In genomic region chr12:112596891-112597500, GRCm38 (mm10) we compare ENCODE assay signal across 15 mouse cellular contexts. TPM values are rescaled to one million over a fixed set of nuclear protein-coding genes. Genes with fewer than 3 reads are reported as not detected.
DNase-seq lines count a peak whose midpoint lies in the region; ATAC-seq and TF ChIP-seq lines count a peak whose summit lies in the region.
"Had no signal": no experiment of that assay in that cellular context is flagged by ENCODE, and none has a peak within 500 bp of the region (broad histone marks: within the 10 kb centered on the region; RNA-seq: fewer than 3 reads in every experiment).

No protein-coding gene starts in this region.

- H3K27ac ChIP-seq in layer of hippocampus, adult 2 months: peak overlapping the region; percentile 75; the same call in 1 of the 2 replicates
- H3K27ac ChIP-seq in olfactory bulb, adult 2 months (ENCODE audit: insufficient read depth, low read depth, low read length): peak overlapping the region; percentile 9
- H3K27ac ChIP-seq: forebrain, embryonic 12.5 days; heart, embryonic 15.5 days; hindbrain, embryonic 10.5 days; hindbrain, embryonic 14.5 days; intestine, embryonic 15.5 days had no signal

- TF ChIP-seq POLR2A in olfactory bulb, adult 2 months (IDR thresholded peaks at IDR 0.05; ENCODE audit: insufficient read depth, low read depth, low read length): no peak

- H3K9me3 ChIP-seq in megakaryocyte, embryonic 14.5 days: no peaks in the 10 kb centered on the region
- H3K9me3 ChIP-seq: embryonic facial prominence, embryonic 15.5 days; forebrain, embryonic 12.5 days; heart, embryonic 15.5 days; hindbrain, embryonic 10.5 days; intestine, embryonic 15.5 days had no signal

- WGBS in olfactory bulb, adult 2 months: 46% methylated on average over 14 of the region's 14 CpGs

- no peak for ATAC-seq in megakaryocyte, adult 5-6 weeks (ENCODE audit: poor library complexity, severe bottlenecking)
- ATAC-seq in erythroblast, adult 5-6 weeks (replicated peaks; ENCODE audit: low FRiP score, poor library complexity, severe bottlenecking): no peak
- ATAC-seq: forebrain, embryonic 16.5 days; intestine, embryonic 15.5 days had no signal

- H3K4me1 ChIP-seq in megakaryocyte, embryonic 14.5 days: peaks cover 100% of the 10 kb centered on the region
- peaks cover 78% of the 10 kb centered on the region for H3K4me1 ChIP-seq in olfactory bulb, adult 2 months (ENCODE audit: control insufficient read depth, insufficient read depth, low read length)

- H3K27me3 ChIP-seq in megakaryocyte, embryonic 14.5 days (replicated peaks): no peaks in the 10 kb centered on the region
- H3K27me3 ChIP-seq: embryonic facial prominence, embryonic 15.5 days; forebrain, embryonic 12.5 days; intestine, embryonic 15.5 days had no signal

- no peak for DNase-seq in layer of hippocampus, adult 2 months (ENCODE audit: low spot score in 2 of 2)
- no peak for DNase-seq in layer of hippocampus, adult 18-20 months (ENCODE audit: low spot score in 2 of 2)
- peak; percentile 63 for DNase-seq in brain, adult 2 months (ENCODE audit: low read depth, low spot score)
- DNase-seq: cerebellum, adult 9-10 months had no signal

- TF ChIP-seq CTCF in layer of hippocampus, adult 2 months (conservative IDR thresholded peaks at IDR 0.05): no peak
- no peak for TF ChIP-seq CTCF in olfactory bulb, adult 2 months (IDR thresholded peaks at IDR 0.05; ENCODE audit: insufficient read depth, low read depth, low read length)

- H3K4me3 ChIP-seq in layer of hippocampus, adult 2 months: no peak overlapping the region
- peak overlapping the region; percentile 84 for H3K4me3 ChIP-seq in megakaryocyte, embryonic 14.5 days (replicated peaks)
- H3K4me3 ChIP-seq in olfactory bulb, adult 2 months (ENCODE audit: insufficient read depth, low read depth, low read length): no peak overlapping the region
- H3K4me3 ChIP-seq: embryonic facial prominence, embryonic 15.5 days; forebrain, embryonic 12.5 days; heart, embryonic 15.5 days; hindbrain, embryonic 10.5 days; intestine, embryonic 15.5 days had no signal

- H3K36me3 ChIP-seq in megakaryocyte, embryonic 14.5 days (replicated peaks; ENCODE audit: low read length): peaks cover 94% of the 10 kb centered on the region
- H3K36me3 ChIP-seq: forebrain, embryonic 12.5 days; heart, embryonic 15.5 days; hindbrain, embryonic 10.5 days; intestine, embryonic 15.5 days had no signal

RNA-seq across cellular contexts. Expression of gene Inf2, which starts 8.4 kb away (rescaled TPM):
- total RNA-seq in layer of hippocampus, adult 2 months (2021): 100 to 1,000 TPM; 131 to 138 TPM
- 100 to 1,000 TPM; 105 to 111 TPM for total RNA-seq in layer of hippocampus, adult 18-20 months (2021)
- polyA plus RNA-seq in megakaryocyte, embryonic 14.5 days (2012; ENCODE audit: insufficient read depth, low replicate concordance): 569 and 1,129 TPM in 2 replicates
- 28.0 and 34.3 TPM in 2 replicates for total RNA-seq in megakaryocyte, adult 5-6 weeks (2015)
- total RNA-seq in megakaryocyte, adult 5-6 weeks (2017): 9.9 and 13.3 TPM in 2 replicates
- polyA plus RNA-seq in olfactory bulb, adult 2 months (2012; ENCODE audit: insufficient read depth, insufficient read length, low replicate concordance, missing spikeins): not detected in 2 replicates
- total RNA-seq in erythroblast, adult 5-6 weeks (2015; ENCODE audit: low replicate concordance): 3.1 and 4.6 TPM in 2 replicates
- total RNA-seq in erythroblast, adult 5-6 weeks (2017; ENCODE audit: low replicate concordance): 0.94 and 3.5 TPM in 2 replicates

RNA-seq across cellular contexts. Expression of gene Adssl1, which starts 22.8 kb away (rescaled TPM):
- total RNA-seq in layer of hippocampus, adult 2 months (2021): 10 to 100 TPM; 10.1 to 10.6 TPM
- 10 to 100 TPM; 14.3 to 15.7 TPM for total RNA-seq in layer of hippocampus, adult 18-20 months (2021)
- polyA plus RNA-seq in megakaryocyte, embryonic 14.5 days (2012; ENCODE audit: insufficient read depth, low replicate concordance): 10.1 and 38.2 TPM in 2 replicates
- 73.5 and 82.1 TPM in 2 replicates for total RNA-seq in megakaryocyte, adult 5-6 weeks (2015)
- 72.3 and 74.9 TPM in 2 replicates for total RNA-seq in megakaryocyte, adult 5-6 weeks (2017)
- polyA plus RNA-seq in olfactory bulb, adult 2 months (2012; ENCODE audit: insufficient read depth, insufficient read length, low replicate concordance, missing spikeins): not detected in 2 replicates
- total RNA-seq in erythroblast, adult 5-6 weeks (2015; ENCODE audit: low replicate concordance): 20.5 and 32.3 TPM in 2 replicates
- 23.8 and 24.4 TPM in 2 replicates for total RNA-seq in erythroblast, adult 5-6 weeks (2017; ENCODE audit: low replicate concordance)

RNA-seq across cellular contexts. Expression of gene Siva1, which starts 47.5 kb away (rescaled TPM):
- total RNA-seq in layer of hippocampus, adult 2 months (2021): 10 to 100 TPM; 19.6 to 20.1 TPM
- total RNA-seq in layer of hippocampus, adult 18-20 months (2021): 10 to 100 TPM; 23.4 TPM
- polyA plus RNA-seq in megakaryocyte, embryonic 14.5 days (2012; ENCODE audit: insufficient read depth, low replicate concordance): 33.7 and 63.6 TPM in 2 replicates
- total RNA-seq in megakaryocyte, adult 5-6 weeks (2015): 116 and 130 TPM in 2 replicates
- 122 and 162 TPM in 2 replicates for total RNA-seq in megakaryocyte, adult 5-6 weeks (2017)
- not detected in 2 replicates for polyA plus RNA-seq in olfactory bulb, adult 2 months (2012; ENCODE audit: insufficient read depth, insufficient read length, low replicate concordance, missing spikeins)
- total RNA-seq in erythroblast, adult 5-6 weeks (2015; ENCODE audit: low replicate concordance): 45.0 and 45.4 TPM in 2 replicates
- total RNA-seq in erythroblast, adult 5-6 weeks (2017; ENCODE audit: low replicate concordance): 65.9 and 114 TPM in 2 replicates
